Mouse (Mus musculus) CH12.LX (cell line): Measurements from ENCODE around the gene Cyb5rl. TPM values are rescaled to one million over a fixed set of nuclear protein-coding genes. Genes with fewer than 3 reads are reported as not detected.

Experiments used
- DNase-seq: peaks from one replicate; pipeline ENCODE4 v3.0.0-alpha.2; 2013; ENCODE audit errors: extremely low read depth
- H3K27ac ChIP-seq: 2 replicates; pipeline ENCODE4 v1.5.1; 2012; ENCODE audit warnings: low read depth, mild to moderate bottlenecking, control low read depth, moderate library complexity; ENCODE audit not compliant: insufficient read depth
- H3K27me3 ChIP-seq: replicated peaks from 2 replicates; pipeline ENCODE3; 2012; ENCODE audit warnings: inconsistent platforms
- H3K36me3 ChIP-seq, 2 experiments: replicated peaks in 1 of 2; 2 replicates each; pipeline versions ENCODE3 to v1.6.1; 2012; ENCODE audit warnings: inconsistent platforms in 1 of 2, low read length in 1 of 2, mild to moderate bottlenecking in 1 of 2, mixed read lengths in 1 of 2, moderate library complexity in 1 of 2; ENCODE audit not compliant: control insufficient read depth in 1 of 2, insufficient read depth in 1 of 2
- H3K4me1 ChIP-seq, 2 experiments: 2 replicates each; pipeline ENCODE4 v1.6.1; 2012; ENCODE audit warnings: inconsistent platforms in 1 of 2, moderate library complexity in 1 of 2; ENCODE audit not compliant: insufficient read depth in 2 of 2, control insufficient read depth in 1 of 2
- H3K4me2 ChIP-seq: 2 replicates; pipeline ENCODE4 v1.6.1; 2012; ENCODE audit warnings: low read depth, mild to moderate bottlenecking, control low read depth; ENCODE audit not compliant: poor library complexity, insufficient read depth, severe bottlenecking
- H3K4me3 ChIP-seq, 3 experiments: fragments of 150-350 bp in 1 of 3; sonication (generic) in 1 of 3; replicated peaks in 1 of 3; 2 replicates each; pipeline versions ENCODE3 to v1.5.1; 2011 to 2012; ENCODE audit warnings: low read depth in 2 of 3, low read length in 2 of 3, mild to moderate bottlenecking in 2 of 3, moderate library complexity in 2 of 3, control low read depth in 1 of 3, improper control_type of control experiment in 1 of 3, inconsistent platforms in 1 of 3, mixed read lengths in 1 of 3; ENCODE audit not compliant: poor library complexity in 1 of 3
- H3K79me2 ChIP-seq: replicated peaks from 2 replicates; pipeline ENCODE4 v1.6.1; 2012; ENCODE audit warnings: mild to moderate bottlenecking, moderate library complexity; ENCODE audit not compliant: control insufficient read depth, poor library complexity, insufficient read depth, severe bottlenecking; ENCODE audit errors: extremely low read depth
- H3K9ac ChIP-seq: 2 replicates; pipeline ENCODE4 v1.6.1; 2012; ENCODE audit warnings: low read depth, mild to moderate bottlenecking, control low read depth, moderate library complexity; ENCODE audit not compliant: insufficient read depth
- H3K9me3 ChIP-seq: replicated peaks from 2 replicates; pipeline ENCODE3; 2012; ENCODE audit warnings: low read length, inconsistent platforms, mixed read lengths
- BHLHE40 ChIP-seq: IDR thresholded peaks from 2 replicates; pipeline ENCODE4 v1.6.1; 2011; ENCODE audit warnings: mild to moderate bottlenecking, low read depth, low read length, improper control_type of control experiment
- CHD1 ChIP-seq: IDR thresholded peaks from 2 replicates; pipeline ENCODE4 v1.6.1; 2012; ENCODE audit warnings: low read depth, low read length, improper control_type of control experiment, inconsistent platforms
- ETS1 ChIP-seq: conservative IDR thresholded peaks from 2 replicates; pipeline ENCODE4 v1.6.1; 2012; ENCODE audit warnings: low read depth, mild to moderate bottlenecking, inconsistent platforms, low read length, improper control_type of control experiment, moderate library complexity
- GABPA ChIP-seq: IDR thresholded peaks from 2 replicates; pipeline ENCODE4 v1.6.1; 2012; ENCODE audit warnings: low read depth, low read length, improper control_type of control experiment, inconsistent platforms; ENCODE audit not compliant: insufficient replicate concordance
- HCFC1 ChIP-seq: IDR thresholded peaks from 2 replicates; pipeline ENCODE4 v1.6.1; 2012; ENCODE audit warnings: low read depth, mild to moderate bottlenecking, inconsistent platforms, low read length, improper control_type of control experiment
- IRF4 ChIP-seq: IDR thresholded peaks from 2 replicates; pipeline ENCODE4 v1.6.1; 2014; ENCODE audit warnings: low read depth, mild to moderate bottlenecking, inconsistent platforms, low read length, improper control_type of control experiment
- JUND ChIP-seq: conservative IDR thresholded peaks from 2 replicates; pipeline ENCODE4 v1.6.1; 2011; ENCODE audit warnings: low read depth, low read length, improper control_type of control experiment
- KAT2A ChIP-seq: IDR thresholded peaks from 2 replicates; pipeline ENCODE4 v1.6.1; 2012; ENCODE audit warnings: low read length, improper control_type of control experiment, inconsistent platforms; ENCODE audit not compliant: insufficient replicate concordance
- MAFK ChIP-seq: IDR thresholded peaks from 2 replicates; pipeline ENCODE4 v1.6.1; 2011; ENCODE audit warnings: low read length, improper control_type of control experiment; ENCODE audit not compliant: insufficient replicate concordance
- MAX ChIP-seq: IDR thresholded peaks from 2 replicates; pipeline ENCODE4 v1.6.1; 2011; ENCODE audit warnings: low read length, improper control_type of control experiment
- MAZ ChIP-seq: IDR thresholded peaks from 2 replicates; pipeline ENCODE4 v1.6.1; 2012; ENCODE audit warnings: low read depth, mild to moderate bottlenecking, inconsistent platforms, low read length, improper control_type of control experiment, moderate library complexity
- MEF2A ChIP-seq: IDR thresholded peaks from 2 replicates; pipeline ENCODE4 v1.6.1; 2014; ENCODE audit warnings: low read depth, mild to moderate bottlenecking, inconsistent platforms, low read length, improper control_type of control experiment, borderline replicate concordance
- MXI1 ChIP-seq: IDR thresholded peaks from 2 replicates; pipeline ENCODE4 v1.6.1; 2011; ENCODE audit warnings: mild to moderate bottlenecking, low read depth, low read length, improper control_type of control experiment
- MYC ChIP-seq: IDR thresholded peaks from 2 replicates; pipeline ENCODE4 v1.6.1; 2011; ENCODE audit warnings: low read depth, mild to moderate bottlenecking, improper control_type of control experiment, low read length
- NELFE ChIP-seq: IDR thresholded peaks from 2 replicates; pipeline ENCODE4 v1.6.1; 2011; ENCODE audit warnings: low read depth, low read length, improper control_type of control experiment
- PAX5 ChIP-seq: IDR thresholded peaks from 2 replicates; pipeline ENCODE4 v1.6.1; 2012; ENCODE audit warnings: low read length, inconsistent platforms, mixed read lengths
- POLR2A ChIP-seq: IDR thresholded peaks from 2 replicates; pipeline ENCODE4 v1.6.1; 2011; ENCODE audit warnings: low read depth, mild to moderate bottlenecking, improper control_type of control experiment, low read length
- POLR2AphosphoS2 ChIP-seq: IDR thresholded peaks from 2 replicates; pipeline ENCODE4 v1.6.1; 2011; ENCODE audit warnings: low read depth, low read length, improper control_type of control experiment
- RAD21 ChIP-seq: IDR thresholded peaks from 2 replicates; pipeline ENCODE4 v1.6.1; 2011; ENCODE audit warnings: low read depth, mild to moderate bottlenecking, low read length, improper control_type of control experiment, moderate library complexity
- SIN3A ChIP-seq: IDR thresholded peaks from 2 replicates; pipeline ENCODE4 v1.6.1; 2012; ENCODE audit warnings: low read length, improper control_type of control experiment, inconsistent platforms
- TBP ChIP-seq: conservative IDR thresholded peaks from 2 replicates; pipeline ENCODE4 v1.6.1; 2011; ENCODE audit warnings: low read depth, low read length, improper control_type of control experiment
- TCF12 ChIP-seq: IDR thresholded peaks from 2 replicates; pipeline ENCODE4 v1.6.1; 2014; ENCODE audit warnings: low read depth, mild to moderate bottlenecking, inconsistent platforms, low read length, improper control_type of control experiment
- ZNF384 ChIP-seq: IDR thresholded peaks from 2 replicates; pipeline ENCODE4 v1.6.1; 2012; ENCODE audit warnings: low read depth, low read length, improper control_type of control experiment, inconsistent platforms
- dilution Hi-C: fragments of 300-500 bp; cut with MboI; formaldehyde crosslinking; loops from 2 replicates; pipeline ENCODE4 v1.14.3; 2020; ENCODE audit warnings: low sequenced_read_pairs; ENCODE audit not compliant: extremely low pct_unique_long_range_greater_than_20kb, extremely low pct_ligation_motif_present
- in situ Hi-C: fragments of 300-500 bp; cut with MboI; formaldehyde crosslinking; loops from 3 replicates; pipeline ENCODE4 v1.14.3; 2019; ENCODE audit warnings: low sequenced_read_pairs, low pct_ligation_motif_present, low pct_unique_long_range_greater_than_20kb, mixed read lengths
- polyA plus RNA-seq: library from polyadenylated mRNA; unstranded; fragments of >175 nt; gene quantifications from 2 replicates; pipeline ENCODE4 v1.2.1, GENCODE M21; 2012; ENCODE audit warnings: low read depth; ENCODE audit not compliant: insufficient read length
- total RNA-seq, 2 experiments: library from RNA; depleted of rRNA; stranded (reverse); fragments of 300-350 nt in 1 of 2; fragments of >200 nt in 1 of 2; gene quantifications; 2 replicates each; pipeline ENCODE4 v1.2.3; 2012 to 2014

Gene Cyb5rl
- total and polyA plus RNA-seq, 3 experiments = 14.0 to 22.7 (median 19.3) TPM

GRCm38 (mm10) chr4:107094484-107095187 lies 27.8 kb downstream of the Cyb5rl start (continued):
- no peak; the same call in 1 of the 2 replicates for TF ChIP-seq HCFC1
- 0 out of 2 replicates have a peak, but pooled peaks have one; percentile 15 for TF ChIP-seq MEF2A
- peak; percentile 82 for TF ChIP-seq TCF12
- peak; percentile 71 for TF ChIP-seq IRF4
- TF ChIP-seq MAX = no peak; the same call in 1 of the 2 replicates
- 0 out of 2 replicates have a peak, but pooled peaks have one; percentile 18 for TF ChIP-seq MAZ
- no peak for TF ChIP-seq KAT2A
- TF ChIP-seq POLR2AphosphoS2 = peak; percentile 52; the same call in 1 of the 2 replicates
- 0 out of 2 replicates have a peak, but pooled peaks have one; percentile 45 for TF ChIP-seq SIN3A
- TF ChIP-seq ZNF384 = no peak
- no peak for TF ChIP-seq MAFK
- no peak for TF ChIP-seq PAX5
- TF ChIP-seq POLR2A = peak; percentile 75
- TF ChIP-seq JUND = peak; percentile 93
- TF ChIP-seq NELFE = peak; percentile 60; the same call in 1 of the 2 replicates
- TF ChIP-seq RAD21 = no peak

GRCm38 (mm10) chr4:107096043-107096442 lies 29.3 kb downstream of the Cyb5rl start:
- DNase-seq = peak; percentile 50
- Histone ChIP-seq H3K9me3 (no peaks in the 10 kb centered on the region), H3K4me2 (peak overlapping the region; percentile 7; the same call in 1 of the 2 replicates), H3K36me3 (peaks cover 0 to 32% of the 10 kb centered on the region in 2 experiments), H3K27me3 (no peaks in the 10 kb centered on the region)
- in situ Hi-C loops = no loop called here
- TF ChIP-seq MYC (peak; percentile 87), MAZ (no peak), BHLHE40 (peak; percentile 10; the same call in 1 of the 2 replicates), TBP (no peak), CHD1 (peak; percentile 65; the same call in 1 of the 2 replicates), MAFK (no peak), POLR2A (no peak), TCF12 (peak; percentile 51), GABPA (no peak), ETS1 (peak; percentile 24; the same call in 1 of the 2 replicates), SIN3A (peak; percentile 65; the same call in 1 of the 2 replicates), MXI1 (peak; percentile 76; the same call in 1 of the 2 replicates), MAX (peak; percentile 81)
- TF ChIP-seq, all 38 proteins: peak for 8
- no peaks in the 10 kb centered on the region for H3K79me2 ChIP-seq
- H3K4me1 ChIP-seq = peaks cover 24 to 62% of the 10 kb centered on the region in 2 experiments
- no peak overlapping the region; the same call in 1 of the 2 replicates for H3K27ac ChIP-seq
- peak overlapping the region; percentile 3 to 48 (median 20) for H3K4me3 ChIP-seq
- H3K9ac ChIP-seq = 0 out of 2 replicates have a peak overlapping the region, but pooled peaks have one; percentile 13
- dilution Hi-C loops = no loop called here
